Mouse (Mus musculus) E14TG2a.4 (cell line): ENCODE measurements around the gene Itpk1.

Experiments used
- CTCF ChIP-seq: conservative IDR thresholded peaks from 2 replicates; pipeline ENCODE4 v1.5.1; 2014; ENCODE audit warnings: low read length
- NANOG ChIP-seq: IDR thresholded peaks from 2 replicates; pipeline ENCODE4 v1.6.1; 2014; ENCODE audit warnings: borderline replicate concordance, low read length, mixed read lengths
- POU5F1 ChIP-seq: IDR thresholded peaks from 2 replicates; pipeline ENCODE4 v1.6.1; 2014; ENCODE audit warnings: low read length, borderline replicate concordance

- no peak for TF ChIP-seq CTCF
- TF ChIP-seq POU5F1: no peak
- TF ChIP-seq NANOG: no peak
These were observed 88.5 kb downstream of the Itpk1 start for GRCm38 (mm10) chr12:102616201-102616600.
